Mouse (Mus musculus) thymus, adult 2 months (tissue): ENCODE results near the gene Net1.
"Not testable (repeated sequence)": the region's sequence is repeated elsewhere in the genome, so short reads cannot be mapped to it uniquely, and the experiment has no call there.

Experiments
- CTCF ChIP-seq: fragments of 200-500 bp; IDR thresholded peaks from 2 replicates; pipeline ENCODE4 v1.5.1; 2012; ENCODE audit warnings: mild to moderate bottlenecking, control low read depth, low read length, moderate library complexity, borderline replicate concordance; ENCODE audit not compliant: control insufficient read depth, poor library complexity, insufficient read depth; ENCODE audit errors: extremely low read depth
- POLR2A ChIP-seq: fragments of 200-500 bp; IDR thresholded peaks from 2 replicates; pipeline ENCODE4 v1.6.1; 2012; ENCODE audit warnings: mild to moderate bottlenecking, low read length, control low read depth, moderate library complexity; ENCODE audit not compliant: control insufficient read depth, poor library complexity, insufficient read depth; ENCODE audit errors: extremely low read depth

DNA sequence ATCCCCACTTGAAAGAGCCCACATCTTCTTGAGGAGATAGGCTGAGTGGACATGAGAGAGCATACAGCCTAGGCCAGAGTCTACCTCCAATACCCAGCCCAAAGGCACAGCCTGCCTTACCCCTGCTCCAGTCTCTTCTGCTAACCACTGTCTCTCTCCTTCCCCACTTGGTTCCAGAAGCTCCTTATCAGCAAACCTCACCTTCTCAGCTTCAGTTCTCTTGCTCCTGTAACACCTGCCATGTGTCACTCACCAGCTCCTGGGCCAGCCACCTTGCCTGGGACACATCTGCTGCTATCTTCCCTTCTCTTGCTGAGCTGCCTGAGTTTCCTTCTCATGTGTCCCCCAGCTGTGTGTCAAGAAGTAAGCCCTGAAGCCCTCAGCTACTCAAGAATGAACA lies 84.4 kb downstream of the Net1 start:
- TF ChIP-seq CTCF, POLR2A: not testable (repeated sequence)
